Mouse (Mus musculus): ENCODE measurements around the gene Map3k1.

The Map3k1 gene

GRCm38 (mm10) chr13:111788882-111789281 lies 19.9 kb downstream of the Map3k1 start:
- no peak for DNase-seq

DNA sequence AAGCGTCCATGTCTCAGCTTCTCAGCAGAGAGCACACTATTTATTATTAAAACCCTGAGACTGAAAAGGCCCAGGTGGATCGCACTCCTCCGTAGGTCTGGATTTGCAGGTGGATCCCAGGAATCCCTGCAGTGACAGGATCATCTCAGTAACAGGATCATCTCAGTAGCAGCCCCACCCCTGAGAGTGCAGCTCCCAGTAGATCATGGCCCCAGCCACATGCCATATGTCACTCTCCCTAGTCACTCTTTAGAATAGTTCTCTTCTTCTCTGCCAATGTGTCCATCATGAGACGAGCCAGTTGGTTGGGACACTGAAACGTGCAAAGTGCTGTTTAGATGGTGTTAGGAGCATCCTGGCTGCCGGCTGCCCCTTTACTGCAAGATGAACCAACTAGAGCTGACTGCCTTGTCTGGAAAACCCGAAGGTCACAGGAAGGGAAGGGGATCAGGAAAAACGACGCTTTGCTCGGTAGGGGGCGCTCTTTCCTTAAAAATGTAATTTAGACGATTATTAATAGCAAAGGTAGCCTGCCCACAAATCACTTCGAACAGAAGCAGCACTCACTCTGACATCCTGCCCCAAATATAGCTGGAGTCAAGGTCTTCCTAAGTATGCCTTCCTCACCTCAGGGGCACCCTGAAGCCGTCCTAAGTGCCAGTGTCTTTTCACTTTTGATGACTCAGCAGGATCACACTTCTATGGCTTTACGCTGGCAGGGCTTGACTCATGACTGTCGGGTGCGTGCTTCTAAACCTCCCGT lies 20.8 kb downstream of the Map3k1 start:
- peak; percentile 82 for DNase-seq

- DNase-seq = no peak
Measured at GRCm38 (mm10) chr13:111786584-111786983, 22.2 kb downstream of the Map3k1 start.

DNA sequence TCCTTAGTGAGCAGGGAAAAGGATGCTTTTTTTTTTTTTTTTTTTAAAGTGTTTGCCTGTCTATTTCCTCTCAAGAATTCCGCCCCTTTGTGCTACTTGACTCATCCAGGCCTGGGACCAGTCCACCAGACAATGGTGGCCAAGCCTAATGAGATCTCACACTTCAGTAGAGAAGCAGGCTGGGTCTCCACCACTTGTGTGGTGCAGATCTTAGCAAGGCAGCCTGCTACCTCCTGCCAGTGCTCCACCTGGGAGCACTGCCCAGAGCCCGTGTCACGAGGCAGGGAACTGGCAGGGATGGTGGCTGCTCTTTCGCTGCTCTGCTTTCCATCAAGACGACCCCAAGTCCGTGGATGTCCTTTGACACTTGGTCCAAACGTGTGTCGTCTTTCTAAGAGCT lies 25.3 kb downstream of the Map3k1 start:
- DNase-seq = no peak

GRCm38 (mm10) chr13:111779471-111779870 lies 29.3 kb downstream of the Map3k1 start:
- no peak for DNase-seq

DNA sequence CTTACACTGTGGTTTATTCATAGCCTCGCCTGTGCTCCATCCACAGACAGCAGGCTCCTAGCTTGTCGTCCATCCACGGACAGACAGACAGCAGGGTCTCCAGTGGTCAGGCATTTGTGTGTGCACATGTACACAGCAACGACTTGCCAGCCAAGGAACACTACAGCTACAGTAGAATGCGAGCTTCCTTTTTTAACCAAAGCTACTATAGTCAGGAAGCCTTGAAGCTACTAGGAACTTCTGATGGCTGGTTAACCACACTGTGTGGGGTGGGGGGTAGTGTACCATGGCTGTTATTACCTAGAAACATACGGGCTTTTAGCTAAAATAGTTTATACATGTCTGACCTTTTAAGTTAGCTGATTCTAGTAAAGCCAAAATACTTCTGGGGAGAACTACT lies 30.2 kb downstream of the Map3k1 start:
- DNase-seq = no peak

DNA sequence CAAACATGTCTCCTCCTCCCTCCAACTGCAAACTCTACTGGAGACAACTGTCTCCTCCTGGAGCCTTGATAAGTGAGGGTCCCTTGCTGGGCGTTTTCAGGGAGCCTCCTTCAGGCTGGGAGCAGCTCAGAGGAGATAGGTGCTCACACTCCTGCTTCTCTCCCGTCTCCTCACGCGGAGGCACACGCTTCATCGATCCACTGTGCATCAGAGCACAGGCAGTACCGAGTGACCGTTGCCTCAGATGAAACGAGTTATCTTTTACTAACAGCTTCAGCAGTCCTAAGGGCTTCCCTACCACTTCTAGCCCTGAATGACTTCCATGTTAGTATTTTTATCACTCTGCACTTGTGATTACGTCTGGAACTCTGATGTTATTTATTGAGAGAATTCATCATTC lies 30.9 kb downstream of the Map3k1 start:
- no peak for DNase-seq

DNA sequence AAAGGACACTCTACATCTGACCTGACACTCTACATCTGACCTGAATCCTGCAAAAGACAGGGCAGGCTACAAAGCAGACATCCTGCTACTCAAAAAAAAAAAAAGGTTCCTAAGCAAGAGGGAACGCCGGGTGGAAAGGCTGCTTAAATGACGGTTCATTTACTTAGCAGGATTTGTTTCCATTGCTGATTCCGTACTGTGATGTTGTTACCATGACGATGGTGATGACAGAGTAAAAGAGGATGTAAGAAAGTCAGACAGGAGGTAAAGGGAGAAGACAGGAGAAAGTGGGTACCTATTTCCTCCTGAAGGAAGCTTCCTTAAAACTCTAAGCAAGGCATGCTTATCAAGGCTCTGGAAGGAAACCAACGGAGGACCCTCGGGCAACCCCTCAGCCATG lies 31.6 kb downstream of the Map3k1 start:
- DNase-seq = no peak

DNA sequence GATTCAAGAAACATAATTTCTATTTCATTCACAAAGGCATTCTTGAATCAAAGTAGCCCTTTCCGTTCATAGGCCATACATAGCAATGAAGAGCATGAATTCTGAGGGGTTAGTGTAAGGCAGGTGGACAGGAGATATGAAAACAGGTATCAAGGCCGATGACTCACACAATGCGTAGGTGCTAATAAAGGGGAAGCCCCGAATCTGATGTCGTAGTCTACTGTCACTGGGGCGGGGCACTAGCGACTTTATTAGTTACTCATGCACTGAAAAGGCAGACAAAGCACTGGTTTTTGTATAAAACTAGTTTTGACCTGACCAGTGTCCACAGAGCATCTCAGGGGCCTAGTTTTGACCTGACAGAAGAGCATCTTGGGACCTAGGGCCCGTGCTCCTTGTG lies 36.7 kb downstream of the Map3k1 start:
- DNase-seq = no peak

DNA sequence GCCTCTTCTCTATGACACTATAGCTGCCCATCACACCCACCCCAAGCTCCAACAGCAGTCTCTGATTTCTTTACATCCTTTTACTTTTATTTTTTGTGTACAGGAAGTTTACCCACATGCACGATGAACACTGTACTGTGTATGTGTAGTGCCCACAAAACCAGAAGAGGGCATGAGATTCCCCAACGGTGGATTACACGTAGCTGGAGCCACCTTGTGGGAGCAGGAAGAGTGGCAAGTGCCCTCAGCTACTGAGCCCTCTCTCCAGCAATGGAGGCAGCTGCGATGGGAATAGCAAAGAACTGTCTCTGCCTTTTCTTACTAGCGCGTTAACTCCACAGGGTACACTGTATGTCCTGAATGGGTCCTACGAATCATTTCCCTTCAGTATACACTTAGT lies 37.6 kb downstream of the Map3k1 start:
- peak; percentile 55 for DNase-seq

GRCm38 (mm10) chr13:111770776-111771175 lies 38.0 kb downstream of the Map3k1 start:
- no peak for DNase-seq

DNA sequence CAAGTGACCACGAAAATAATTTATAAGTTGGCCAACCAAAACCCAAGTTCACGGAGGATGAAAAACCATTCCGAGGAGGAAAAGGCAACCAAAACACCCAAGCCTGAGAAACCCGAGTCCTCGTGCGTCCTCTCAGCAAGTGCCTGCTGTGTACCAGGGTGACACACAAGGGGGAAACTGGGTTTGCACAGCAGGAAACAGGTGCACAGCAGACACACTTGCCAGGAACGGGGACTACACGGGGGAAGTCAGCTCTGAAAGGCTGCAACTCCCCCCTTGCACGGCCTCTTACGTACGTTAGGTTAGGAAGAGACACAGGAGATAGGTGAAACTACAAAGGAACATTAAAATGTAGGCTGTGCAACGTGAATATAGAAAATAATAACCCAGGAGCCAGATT lies 46.3 kb downstream of the Map3k1 start:
- no peak for DNase-seq

DNA sequence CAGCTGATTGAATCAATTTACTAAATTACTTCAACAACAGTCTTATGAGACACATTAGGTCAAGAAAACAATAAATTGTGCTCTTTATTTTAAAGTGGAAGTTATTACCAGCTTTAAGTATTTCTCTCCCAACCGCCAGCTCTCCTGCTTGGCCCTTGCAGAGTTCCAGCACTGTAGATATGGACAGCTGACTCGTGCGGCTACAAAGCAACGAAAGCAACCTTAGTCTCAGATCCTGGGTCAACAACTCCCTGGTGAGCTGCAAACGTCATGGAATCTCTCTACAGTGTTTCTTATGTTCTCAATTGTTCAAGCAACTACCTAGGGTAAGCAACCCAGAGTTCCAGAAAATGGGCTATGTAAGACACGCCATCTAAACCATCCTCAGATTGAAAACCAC lies 51.8 kb downstream of the Map3k1 start:
- no peak for DNase-seq

DNA sequence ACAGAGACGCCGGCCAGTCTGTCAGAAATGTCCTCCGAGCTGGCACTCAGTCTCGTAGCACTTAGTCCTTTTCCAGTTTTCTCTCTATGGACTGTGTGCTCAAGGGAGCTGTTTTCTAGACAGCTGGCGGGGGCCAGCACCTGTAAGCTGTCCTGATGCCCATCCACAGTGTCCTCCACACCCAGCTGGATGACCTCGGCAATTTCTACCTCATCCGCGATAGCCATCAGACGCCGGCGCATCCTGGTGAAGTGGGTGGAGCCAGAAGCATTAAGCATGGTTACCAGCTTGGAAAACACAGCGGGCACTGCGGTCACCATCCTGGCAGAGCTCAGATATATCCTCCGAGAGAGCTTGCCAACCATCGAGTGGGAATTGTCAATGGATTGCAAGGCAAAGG lies 52.9 kb downstream of the Map3k1 start:
- no peak for DNase-seq

GRCm38 (mm10) chr13:111755377-111755776 lies 53.4 kb downstream of the Map3k1 start:
- DNase-seq = no peak

GRCm38 (mm10) chr13:111753321-111753720 lies 55.5 kb downstream of the Map3k1 start:
- DNase-seq = no peak

DNA sequence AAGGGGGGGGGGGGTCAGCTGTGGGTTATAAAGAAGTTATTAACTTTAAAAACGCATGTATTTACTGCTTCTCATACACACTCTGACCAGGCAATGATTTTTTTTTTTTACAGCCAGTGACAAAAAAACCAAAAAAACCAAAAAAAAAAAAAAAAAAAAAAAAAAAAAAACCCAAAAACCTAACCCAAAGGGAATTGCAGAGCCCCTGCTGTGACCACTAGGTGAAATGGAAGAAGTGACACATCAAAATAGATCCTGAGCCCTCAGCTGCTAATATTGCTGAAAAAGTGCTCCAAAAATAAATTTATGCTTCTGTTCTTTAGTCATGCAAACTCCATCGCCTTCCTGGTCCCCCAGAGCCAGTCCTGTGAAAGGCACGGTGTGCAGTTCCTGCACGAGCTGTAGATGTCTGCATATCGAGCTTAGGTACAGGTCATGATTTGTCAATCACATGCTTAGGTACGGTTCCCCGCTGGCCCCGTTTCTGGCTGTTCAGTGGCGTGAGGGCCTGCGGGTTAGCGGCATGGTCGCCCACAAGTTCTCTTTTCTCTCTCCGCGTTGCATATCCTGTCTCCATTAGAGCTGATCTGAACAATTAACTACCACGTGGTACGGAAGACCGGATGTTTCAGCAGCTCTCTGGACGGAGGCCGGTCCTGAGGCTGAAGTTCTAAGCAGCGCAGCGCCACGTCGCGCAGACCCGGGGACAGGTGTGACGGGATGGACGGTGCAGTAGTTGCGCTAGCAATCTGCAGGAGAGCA lies 60.3 kb downstream of the Map3k1 start:
- no peak for DNase-seq

GRCm38 (mm10) chr13:111746831-111747230 lies 62.0 kb downstream of the Map3k1 start:
- no peak for DNase-seq

DNA sequence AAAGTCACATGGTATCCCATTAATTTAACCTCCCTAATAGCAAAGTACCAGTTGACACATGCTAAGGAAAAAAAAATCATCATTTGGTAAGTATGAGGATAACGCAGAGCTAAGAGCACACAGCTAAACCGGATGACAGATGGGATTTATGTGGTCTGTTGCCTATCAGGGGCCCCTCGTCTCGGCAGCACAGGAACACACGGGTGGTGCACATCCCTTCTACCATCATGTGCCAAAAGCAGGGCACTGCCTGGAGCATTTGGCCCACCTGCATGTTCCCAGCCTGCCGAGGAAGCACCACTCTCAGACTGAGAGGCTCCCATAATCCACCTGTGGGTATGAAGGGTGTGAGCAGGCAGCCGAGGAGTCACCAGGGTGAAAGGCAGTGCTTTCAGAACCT lies 63.6 kb downstream of the Map3k1 start:
- DNase-seq = no peak

- DNase-seq = no peak
Measured at GRCm38 (mm10) chr13:111744233-111745000, 64.4 kb downstream of the Map3k1 start.

DNA sequence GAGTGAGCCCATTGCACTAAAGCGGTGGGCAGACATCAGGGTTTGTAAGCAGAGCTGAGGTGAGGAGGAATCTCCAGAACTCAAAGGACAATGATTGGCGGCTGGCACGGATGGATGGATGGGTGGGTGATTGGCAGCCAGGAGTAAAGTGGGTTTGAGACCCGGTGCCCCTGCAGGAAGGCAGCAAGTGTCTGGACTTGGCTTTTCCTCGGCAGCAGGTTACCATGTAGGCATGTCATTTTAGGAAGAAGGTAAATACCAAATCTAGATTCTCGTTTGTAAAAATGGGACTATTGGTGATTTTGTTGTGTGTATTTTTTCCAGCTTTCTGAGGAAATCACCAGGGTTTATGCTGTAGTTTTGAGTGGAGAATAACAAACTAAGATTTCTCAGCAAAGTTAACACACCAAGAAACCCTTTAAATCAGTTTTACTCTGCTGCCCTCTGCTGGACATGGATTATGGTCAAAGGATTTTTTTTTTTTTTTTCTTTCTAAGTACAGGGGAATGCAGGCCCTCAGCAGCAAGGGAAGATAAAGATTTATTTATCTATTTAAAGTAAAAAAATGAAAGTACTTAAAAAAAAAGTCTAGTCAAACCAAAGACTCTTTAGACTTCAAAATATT lies 66.7 kb downstream of the Map3k1 start:
- peak; percentile 74 for DNase-seq

- DNase-seq = no peak
Measured at GRCm38 (mm10) chr13:111741204-111741990, 67.4 kb downstream of the Map3k1 start.

Measured in right cerebral cortex, postnatal 4 days (tissue).